Mouse (Mus musculus): ENCODE measurements around the gene Ppfia2. TPM values are rescaled to one million over a fixed set of nuclear protein-coding genes. Genes with fewer than 3 reads are reported as not detected.

The Ppfia2 gene
- total and polyA plus RNA-seq, 3 experiments, result 0.12 to 0.55 (median 0.26) TPM

GRCm38 (mm10) chr10:106719936-106720335, 249.8 kb downstream of the Ppfia2 start:
- TF ChIP-seq POLR2A (IDR thresholded peaks at IDR 0.05; ENCODE audit: insufficient read depth, low read depth, low read length), result no peak
- TF ChIP-seq CTCF (IDR thresholded peaks at IDR 0.05), result no peak
- TF ChIP-seq EP300 (IDR thresholded peaks at IDR 0.05; ENCODE audit: insufficient read depth, low read depth, low read length), result no peak
- Histone ChIP-seq H3K9ac (ENCODE audit: low read depth, low read length) (no peak overlapping the region), H3K4me1 (ENCODE audit: control insufficient read depth, insufficient read depth, low read length) (no peaks in the 10 kb centered on the region), H3K27ac (no peak overlapping the region), H3K36me3 (ENCODE audit: control insufficient read depth, insufficient read depth, low read length) (no peaks in the 10 kb centered on the region), H3K4me3 (no peak overlapping the region), H3K79me2 (replicated peaks; ENCODE audit: control insufficient read depth, insufficient read depth, low read length) (no peaks in the 10 kb centered on the region), H3K27me3 (ENCODE audit: control insufficient read depth, insufficient read depth, low read length) (no peaks in the 10 kb centered on the region)
- WGBS, result 57% methylated on average over 2 of the region's 2 CpGs
- intact Hi-C loops (cut with DNase I), result no loop called here
- no peak for DNase-seq

DNA sequence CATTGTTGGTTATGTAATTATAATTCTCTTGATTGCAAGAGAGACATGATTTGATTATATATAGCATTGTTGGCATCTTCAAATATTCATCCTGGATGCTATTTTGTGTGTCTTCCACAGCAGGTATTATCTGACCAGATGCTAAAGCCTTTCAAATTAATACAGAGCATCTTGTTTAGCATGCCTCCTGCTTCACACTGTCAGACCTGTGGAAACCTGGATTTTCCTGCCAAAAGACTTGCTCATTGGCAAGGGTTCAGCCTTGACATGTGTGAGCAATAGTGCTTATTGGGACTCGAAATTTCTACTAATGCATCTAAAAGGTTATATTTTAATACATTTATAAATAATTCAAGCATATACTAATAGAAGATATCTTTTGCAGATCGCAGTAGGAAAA, 262.1 kb downstream of the Ppfia2 start:
- no peaks in the 10 kb centered on the region for H3K79me2 ChIP-seq (replicated peaks; ENCODE audit: control insufficient read depth, insufficient read depth, low read length)
- no peak for TF ChIP-seq EP300 (IDR thresholded peaks at IDR 0.05; ENCODE audit: insufficient read depth, low read depth, low read length)
- TF ChIP-seq CTCF (IDR thresholded peaks at IDR 0.05), result no peak
- TF ChIP-seq POLR2A (IDR thresholded peaks at IDR 0.05; ENCODE audit: insufficient read depth, low read depth, low read length), result no peak
- no peak overlapping the region for H3K27ac ChIP-seq
- intact Hi-C loops (cut with DNase I), result no loop called here
- no peak for DNase-seq
- 54% methylated on average over 2 of the region's 2 CpGs for WGBS
- H3K4me1 ChIP-seq (ENCODE audit: control insufficient read depth, insufficient read depth, low read length), result no peaks in the 10 kb centered on the region
- no peaks in the 10 kb centered on the region for H3K27me3 ChIP-seq (ENCODE audit: control insufficient read depth, insufficient read depth, low read length)
- no peak overlapping the region for H3K4me3 ChIP-seq
- H3K9ac ChIP-seq (ENCODE audit: low read depth, low read length), result no peak overlapping the region
- H3K36me3 ChIP-seq (ENCODE audit: control insufficient read depth, insufficient read depth, low read length), result no peaks in the 10 kb centered on the region

- no peak overlapping the region for H3K9ac ChIP-seq (ENCODE audit: low read depth, low read length)
- intact Hi-C loops (cut with DNase I), result no loop called here
- no peak for DNase-seq
- H3K36me3 ChIP-seq (ENCODE audit: control insufficient read depth, insufficient read depth, low read length), result no peaks in the 10 kb centered on the region
- no peak overlapping the region for H3K4me3 ChIP-seq
- WGBS, result 87% methylated on average over 4 of the region's 4 CpGs
- no peaks in the 10 kb centered on the region for H3K79me2 ChIP-seq (replicated peaks; ENCODE audit: control insufficient read depth, insufficient read depth, low read length)
- H3K27me3 ChIP-seq (ENCODE audit: control insufficient read depth, insufficient read depth, low read length), result no peaks in the 10 kb centered on the region
- no peak overlapping the region for H3K27ac ChIP-seq
- H3K4me1 ChIP-seq (ENCODE audit: control insufficient read depth, insufficient read depth, low read length), result no peaks in the 10 kb centered on the region
- TF ChIP-seq POLR2A (IDR thresholded peaks at IDR 0.05; ENCODE audit: insufficient read depth, low read depth, low read length) (no peak), CTCF (IDR thresholded peaks at IDR 0.05) (no peak), EP300 (IDR thresholded peaks at IDR 0.05; ENCODE audit: insufficient read depth, low read depth, low read length) (no peak)
These were observed 266.3 kb downstream of the Ppfia2 start for GRCm38 (mm10) chr10:106736230-106737063.

- no peak for TF ChIP-seq CTCF (IDR thresholded peaks at IDR 0.05)
- no peak for TF ChIP-seq POLR2A (IDR thresholded peaks at IDR 0.05; ENCODE audit: insufficient read depth, low read depth, low read length)
- no peak for TF ChIP-seq EP300 (IDR thresholded peaks at IDR 0.05; ENCODE audit: insufficient read depth, low read depth, low read length)
- no peak overlapping the region for H3K27ac ChIP-seq
- H3K36me3 ChIP-seq (ENCODE audit: control insufficient read depth, insufficient read depth, low read length), result no peaks in the 10 kb centered on the region
- intact Hi-C loops (cut with DNase I), result no loop called here
- no peaks in the 10 kb centered on the region for H3K79me2 ChIP-seq (replicated peaks; ENCODE audit: control insufficient read depth, insufficient read depth, low read length)
- no peak overlapping the region for H3K9ac ChIP-seq (ENCODE audit: low read depth, low read length)
- 66% methylated on average over 3 of the region's 3 CpGs for WGBS
- no peak for DNase-seq
- no peak overlapping the region for H3K4me3 ChIP-seq
- H3K4me1 ChIP-seq (ENCODE audit: control insufficient read depth, insufficient read depth, low read length), result no peaks in the 10 kb centered on the region
- no peaks in the 10 kb centered on the region for H3K27me3 ChIP-seq (ENCODE audit: control insufficient read depth, insufficient read depth, low read length)
These were observed 268.1 kb downstream of the Ppfia2 start for GRCm38 (mm10) chr10:106738190-106738589.

- no peak for DNase-seq
- H3K79me2 ChIP-seq (replicated peaks; ENCODE audit: control insufficient read depth, insufficient read depth, low read length), result no peaks in the 10 kb centered on the region
- no peak overlapping the region for H3K4me3 ChIP-seq
- no peak overlapping the region for H3K9ac ChIP-seq (ENCODE audit: low read depth, low read length)
- H3K36me3 ChIP-seq (ENCODE audit: control insufficient read depth, insufficient read depth, low read length), result no peaks in the 10 kb centered on the region
- intact Hi-C loops (cut with DNase I), result no loop called here
- no peaks in the 10 kb centered on the region for H3K4me1 ChIP-seq (ENCODE audit: control insufficient read depth, insufficient read depth, low read length)
- H3K27me3 ChIP-seq (ENCODE audit: control insufficient read depth, insufficient read depth, low read length), result no peaks in the 10 kb centered on the region
- no peak overlapping the region for H3K27ac ChIP-seq
- TF ChIP-seq POLR2A (IDR thresholded peaks at IDR 0.05; ENCODE audit: insufficient read depth, low read depth, low read length) (no peak), CTCF (IDR thresholded peaks at IDR 0.05) (no peak), EP300 (IDR thresholded peaks at IDR 0.05; ENCODE audit: insufficient read depth, low read depth, low read length) (no peak)
These were observed 274.8 kb downstream of the Ppfia2 start for GRCm38 (mm10) chr10:106744966-106745365.

DNA sequence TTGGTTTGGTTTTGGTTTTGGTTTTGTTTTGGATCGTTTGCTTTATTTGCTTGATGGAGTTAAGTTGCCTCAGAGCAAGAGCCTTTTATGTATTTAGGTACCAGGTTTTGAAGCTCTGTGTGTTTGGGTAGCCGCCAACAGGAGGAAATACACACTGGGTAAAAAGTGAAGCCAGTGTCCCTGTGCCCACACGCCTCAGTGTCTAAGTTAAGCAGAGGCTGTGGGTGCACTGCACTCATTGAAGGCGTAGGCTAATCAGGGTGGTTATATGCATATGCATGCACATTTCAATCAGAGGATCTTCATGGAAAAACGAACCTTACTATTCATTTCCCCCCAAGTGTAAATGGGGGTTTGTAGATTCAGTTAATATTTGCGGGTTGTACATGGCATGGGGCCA, 290.9 kb downstream of the Ppfia2 start:
- H3K4me1 ChIP-seq (ENCODE audit: control insufficient read depth, insufficient read depth, low read length), result no peaks in the 10 kb centered on the region
- TF ChIP-seq EP300 (IDR thresholded peaks at IDR 0.05; ENCODE audit: insufficient read depth, low read depth, low read length) (no peak), POLR2A (IDR thresholded peaks at IDR 0.05; ENCODE audit: insufficient read depth, low read depth, low read length) (no peak)
- no peak overlapping the region for H3K4me3 ChIP-seq
- H3K27ac ChIP-seq, result no peak overlapping the region
- H3K27me3 ChIP-seq (ENCODE audit: control insufficient read depth, insufficient read depth, low read length), result no peaks in the 10 kb centered on the region
- intact Hi-C loops (cut with DNase I), result no loop called here
- H3K79me2 ChIP-seq (replicated peaks; ENCODE audit: control insufficient read depth, insufficient read depth, low read length), result no peaks in the 10 kb centered on the region
- WGBS, result 77% methylated on average over 6 of the region's 6 CpGs
- no peaks in the 10 kb centered on the region for H3K36me3 ChIP-seq (ENCODE audit: control insufficient read depth, insufficient read depth, low read length)
- H3K9ac ChIP-seq (ENCODE audit: low read depth, low read length), result no peak overlapping the region
- DNase-seq, result no peak

Data from heart, adult 2 months (tissue).